Mouse (Mus musculus): ENCODE measurements around the gene Mgat5b.

- TF ChIP-seq POLR2A (IDR thresholded peaks at IDR 0.05; ENCODE audit: low read depth, low read length): no peak
- no peak for TF ChIP-seq CTCF (IDR thresholded peaks at IDR 0.05; ENCODE audit: extremely low read depth, insufficient read depth, insufficient read length, insufficient replicate concordance)
Measured at GRCm38 (mm10) chr11:117003503-117003902, 84.8 kb downstream of the Mgat5b start.
